Mouse (Mus musculus): ENCODE measurements around the gene Emc8. TPM values are rescaled to one million over a fixed set of nuclear protein-coding genes. Genes with fewer than 3 reads are reported as not detected.
A peak's percentile ranks its signal among the peaks of the same experiment; 100 is the strongest.
"Not testable (repeated sequence)": the region's sequence is repeated elsewhere in the genome, so short reads cannot be mapped to it uniquely, and the experiment has no call there.

Emc8 gene
- polyA plus RNA-seq, 1 experiment from 2014 or later, result 180 TPM

- no peaks in the 10 kb centered on the region for H3K9me3 ChIP-seq
- H3K4me3 ChIP-seq (replicated peaks), result no peak overlapping the region
- no peaks in the 10 kb centered on the region for H3K27me3 ChIP-seq
- ATAC-seq, result no peak
- no peak overlapping the region for H3K9ac ChIP-seq (replicated peaks)
- H3K4me1 ChIP-seq (replicated peaks), result 0 out of 2 replicates have a peak, but pooled peaks cover 2% of the 10 kb centered on the region
- no peak overlapping the region for H3K27ac ChIP-seq
- no peak overlapping the region for H3K4me2 ChIP-seq (replicated peaks)
- 17% methylated on average over 10 of the region's 10 CpGs for WGBS
- H3K36me3 ChIP-seq, result no peaks in the 10 kb centered on the region
These were observed 15.2 kb upstream of the Emc8 start for GRCm38 (mm10) chr8:120683602-120684001.

- Histone ChIP-seq H3K36me3 (0 out of 2 replicates have a peak, but pooled peaks cover 4% of the 10 kb centered on the region), H3K27ac (no peak overlapping the region), H3K9me3 (no peaks in the 10 kb centered on the region), H3K4me1 (replicated peaks) (0 out of 2 replicates have a peak, but pooled peaks cover 2% of the 10 kb centered on the region), H3K9ac (replicated peaks) (0 out of 2 replicates have a peak overlapping the region, but pooled peaks have one; percentile 19), H3K4me2 (replicated peaks) (no peak overlapping the region), H3K27me3 (no peaks in the 10 kb centered on the region), H3K4me3 (replicated peaks) (no peak overlapping the region)
- WGBS, result 84% methylated on average over 10 of the region's 10 CpGs
- no peak for ATAC-seq
These were observed 12.7 kb upstream of the Emc8 start for GRCm38 (mm10) chr8:120681113-120681512.

GRCm38 (mm10) chr8:120680405-120680804 lies 12.0 kb upstream of the Emc8 start:
- H3K36me3 ChIP-seq; ATAC-seq; H3K9me3 ChIP-seq; H3K27me3 ChIP-seq; H3K9ac ChIP-seq (replicated peaks); H3K4me3 ChIP-seq (replicated peaks); H3K27ac ChIP-seq; H3K4me2 ChIP-seq (replicated peaks); H3K4me1 ChIP-seq (replicated peaks): not testable (repeated sequence)
- WGBS, result 57% methylated on average over 7 of the region's 7 CpGs

- 80% methylated on average over 11 of the region's 11 CpGs for WGBS
These were observed 11.4 kb upstream of the Emc8 start for GRCm38 (mm10) chr8:120679629-120680387.

GRCm38 (mm10) chr8:120678447-120678846 lies 10.1 kb upstream of the Emc8 start:
- Histone ChIP-seq H3K4me3 (replicated peaks) (no peak overlapping the region), H3K36me3 (peaks cover 19% of the 10 kb centered on the region), H3K27me3 (no peaks in the 10 kb centered on the region), H3K4me2 (replicated peaks) (no peak overlapping the region), H3K4me1 (replicated peaks) (no peaks in the 10 kb centered on the region), H3K9ac (replicated peaks) (no peak overlapping the region), H3K9me3 (no peaks in the 10 kb centered on the region), H3K27ac (no peak overlapping the region)
- WGBS, result 16% methylated on average over 10 of the region's 10 CpGs
- ATAC-seq, result peak; percentile 50; the same call in 1 of the 2 replicates

More at GRCm38 (mm10) chr8:120679629-120680387, 11.4 kb upstream of the Emc8 start:
- no peaks in the 10 kb centered on the region for H3K9me3 ChIP-seq
- no peak for ATAC-seq
- H3K27me3 ChIP-seq, result no peaks in the 10 kb centered on the region
- no peak overlapping the region for H3K9ac ChIP-seq (replicated peaks)
- 0 out of 2 replicates have a peak, but pooled peaks cover 2% of the 10 kb centered on the region for H3K4me1 ChIP-seq (replicated peaks)
- peaks cover 10% of the 10 kb centered on the region; the same call in 1 of the 2 replicates for H3K36me3 ChIP-seq
- no peak overlapping the region for H3K4me3 ChIP-seq (replicated peaks)
- H3K27ac ChIP-seq, result no peak overlapping the region
- no peak overlapping the region for H3K4me2 ChIP-seq (replicated peaks)

GRCm38 (mm10) chr8:120675718-120676117 lies 7.3 kb upstream of the Emc8 start:
- 72% methylated on average over 8 of the region's 8 CpGs for WGBS

GRCm38 (mm10) chr8:120673298-120673697 lies 4.9 kb upstream of the Emc8 start:
- Histone ChIP-seq H3K27me3 (no peaks in the 10 kb centered on the region), H3K4me2 (replicated peaks) (no peak overlapping the region), H3K4me3 (replicated peaks) (no peak overlapping the region), H3K4me1 (replicated peaks) (peaks cover 22% of the 10 kb centered on the region), H3K36me3 (peaks cover 51% of the 10 kb centered on the region), H3K27ac (no peak overlapping the region), H3K9me3 (no peaks in the 10 kb centered on the region), H3K9ac (replicated peaks) (no peak overlapping the region)
- WGBS, result 96% methylated on average over 7 of the region's 7 CpGs
- ATAC-seq, result no peak

More at GRCm38 (mm10) chr8:120675718-120676117, 7.3 kb upstream of the Emc8 start:
- H3K27ac ChIP-seq, result no peak overlapping the region
- H3K4me3 ChIP-seq (replicated peaks), result no peak overlapping the region
- peaks cover 44% of the 10 kb centered on the region for H3K36me3 ChIP-seq
- peaks cover 4% of the 10 kb centered on the region for H3K4me1 ChIP-seq (replicated peaks)
- no peaks in the 10 kb centered on the region for H3K27me3 ChIP-seq
- H3K4me2 ChIP-seq (replicated peaks), result no peak overlapping the region
- no peak overlapping the region for H3K9ac ChIP-seq (replicated peaks)
- ATAC-seq, result no peak
- no peaks in the 10 kb centered on the region for H3K9me3 ChIP-seq

GRCm38 (mm10) chr8:120672626-120673229 lies 4.4 kb upstream of the Emc8 start:
- no peak overlapping the region for H3K4me2 ChIP-seq (replicated peaks)
- peaks cover 51% of the 10 kb centered on the region for H3K36me3 ChIP-seq
- H3K9ac ChIP-seq (replicated peaks), result no peak overlapping the region

GRCm38 (mm10) chr8:120671775-120672174 lies 3.4 kb upstream of the Emc8 start:
- no peak overlapping the region for H3K4me3 ChIP-seq (replicated peaks)
- H3K4me1 ChIP-seq (replicated peaks), result peaks cover 26% of the 10 kb centered on the region
- H3K9me3 ChIP-seq, result no peaks in the 10 kb centered on the region
- peaks cover 48% of the 10 kb centered on the region for H3K36me3 ChIP-seq
- no peak overlapping the region for H3K9ac ChIP-seq (replicated peaks)
- H3K27me3 ChIP-seq, result no peaks in the 10 kb centered on the region
- H3K4me2 ChIP-seq (replicated peaks), result no peak overlapping the region
- no peak for ATAC-seq
- WGBS, result 55% methylated on average over 6 of the region's 6 CpGs
- H3K27ac ChIP-seq, result no peak overlapping the region

More at GRCm38 (mm10) chr8:120672626-120673229, 4.4 kb upstream of the Emc8 start:
- Histone ChIP-seq H3K27me3 (no peaks in the 10 kb centered on the region), H3K4me1 (replicated peaks) (peaks cover 22% of the 10 kb centered on the region), H3K27ac (no peak overlapping the region), H3K4me3 (replicated peaks) (no peak overlapping the region), H3K9me3 (no peaks in the 10 kb centered on the region)
- 91% methylated on average over 16 of the region's 16 CpGs for WGBS
- ATAC-seq, result no peak

GRCm38 (mm10) chr8:120667561-120668373 lies 606 bp downstream of the Emc8 start, which contains the start of the genes Gm27021 and Cox4i1:
Gene Gm27021, minus strand, starts transcription at chr8:120668079.
Gene Cox4i1, plus strand, starts transcription at chr8:120668222.
- Histone ChIP-seq H3K27ac (peak within 1 kb of the TSS; percentile 86), H3K36me3 (peaks cover 26% of the 10 kb centered on the region), H3K4me2 (replicated peaks) (peak within 1 kb of the TSS; percentile 91), H3K9me3 (no peaks in the 10 kb centered on the region), H3K27me3 (no peaks in the 10 kb centered on the region), H3K4me1 (replicated peaks) (peaks cover 56% of the 10 kb centered on the region), H3K4me3 (replicated peaks) (peak within 1 kb of the TSS; percentile 97), H3K9ac (replicated peaks) (peak within 1 kb of the TSS; percentile 98)
- ATAC-seq, result peak; percentile 93
- under 1% methylated on average over 93 of the region's 105 CpGs for WGBS

- peak overlapping the region; percentile 98 for H3K9ac ChIP-seq (replicated peaks)
- peaks cover 56% of the 10 kb centered on the region for H3K4me1 ChIP-seq (replicated peaks)
- H3K27ac ChIP-seq, result no peak overlapping the region
- 2% methylated on average over 17 of the region's 17 CpGs for WGBS
- peak overlapping the region; percentile 97 for H3K4me3 ChIP-seq (replicated peaks)
- ATAC-seq, result no peak
- H3K9me3 ChIP-seq, result no peaks in the 10 kb centered on the region
- no peaks in the 10 kb centered on the region for H3K27me3 ChIP-seq
- peak overlapping the region; percentile 82 for H3K4me2 ChIP-seq (replicated peaks)
- peaks cover 18% of the 10 kb centered on the region for H3K36me3 ChIP-seq
These were observed 1.4 kb downstream of the Emc8 start for GRCm38 (mm10) chr8:120666807-120667470.

Data from midbrain, embryonic 13.5 days (tissue).